Mouse (Mus musculus): Measurements from ENCODE around the gene Usp36. TPM values are rescaled to one million over a fixed set of nuclear protein-coding genes. Genes with fewer than 3 reads are reported as not detected.
A peak's percentile ranks its signal among the peaks of the same experiment; 100 is the strongest.

Usp36 gene
- polyA plus RNA-seq, 1 experiment, result 19.0 TPM

GRCm38 (mm10) chr11:118242506-118242905 lies 47.5 kb downstream of the Usp36 start:
- no peak for TF ChIP-seq POLR2A (IDR thresholded peaks at IDR 0.05; ENCODE audit: borderline replicate concordance, extremely low read depth, low read depth, low read length)
- TF ChIP-seq CTCF (IDR thresholded peaks at IDR 0.05; ENCODE audit: insufficient read depth, low read length), result no peak
- H3K4me1 ChIP-seq (ENCODE audit: control insufficient read depth, insufficient read depth, low read length), result peaks cover 35% of the 10 kb centered on the region
- DNase-seq, result no peak

GRCm38 (mm10) chr11:118240388-118240787 lies 49.7 kb downstream of the Usp36 start:
- Histone ChIP-seq H3K4me1 (ENCODE audit: control insufficient read depth, insufficient read depth, low read length) (peaks cover 38% of the 10 kb centered on the region), H3K4me3 (replicated peaks; ENCODE audit: extremely low read depth, low read depth, low read length) (no peak overlapping the region)
- WGBS, result 37% methylated on average over 4 of the region's 4 CpGs
- DNase-seq, result no peak
- TF ChIP-seq POLR2A (IDR thresholded peaks at IDR 0.05; ENCODE audit: borderline replicate concordance, extremely low read depth, low read depth, low read length) (no peak), CTCF (IDR thresholded peaks at IDR 0.05; ENCODE audit: insufficient read depth, low read length) (no peak)

More at GRCm38 (mm10) chr11:118242506-118242905, 47.5 kb downstream of the Usp36 start:
- 28% methylated on average over 4 of the region's 4 CpGs for WGBS
- H3K4me3 ChIP-seq (replicated peaks; ENCODE audit: extremely low read depth, low read depth, low read length), result no peak overlapping the region

- DNase-seq, result no peak
- WGBS, result 53% methylated on average over 14 of the region's 14 CpGs
- TF ChIP-seq CTCF (IDR thresholded peaks at IDR 0.05; ENCODE audit: insufficient read depth, low read length) (no peak), POLR2A (IDR thresholded peaks at IDR 0.05; ENCODE audit: borderline replicate concordance, extremely low read depth, low read depth, low read length) (no peak)
- Histone ChIP-seq H3K4me1 (ENCODE audit: control insufficient read depth, insufficient read depth, low read length) (peaks cover 43% of the 10 kb centered on the region), H3K4me3 (replicated peaks; ENCODE audit: extremely low read depth, low read depth, low read length) (no peak overlapping the region)
These were observed 50.5 kb downstream of the Usp36 start for GRCm38 (mm10) chr11:118239281-118240198.

- no peak for TF ChIP-seq POLR2A (IDR thresholded peaks at IDR 0.05; ENCODE audit: borderline replicate concordance, extremely low read depth, low read depth, low read length)
- TF ChIP-seq CTCF (IDR thresholded peaks at IDR 0.05; ENCODE audit: insufficient read depth, low read length), result no peak
- Histone ChIP-seq H3K4me1 (ENCODE audit: control insufficient read depth, insufficient read depth, low read length) (peaks cover 51% of the 10 kb centered on the region), H3K4me3 (replicated peaks; ENCODE audit: extremely low read depth, low read depth, low read length) (no peak overlapping the region)
- 41% methylated on average over 6 of the region's 6 CpGs for WGBS
- no peak for DNase-seq
These were observed 53.4 kb downstream of the Usp36 start for GRCm38 (mm10) chr11:118236520-118237190.

GRCm38 (mm10) chr11:118234929-118235328 lies 55.1 kb downstream of the Usp36 start:
- no peak overlapping the region for H3K4me3 ChIP-seq (replicated peaks; ENCODE audit: extremely low read depth, low read depth, low read length)
- H3K4me1 ChIP-seq (ENCODE audit: control insufficient read depth, insufficient read depth, low read length), result peaks cover 51% of the 10 kb centered on the region
- DNase-seq, result no peak
- WGBS, result 48% methylated on average over 7 of the region's 7 CpGs
- TF ChIP-seq POLR2A (IDR thresholded peaks at IDR 0.05; ENCODE audit: borderline replicate concordance, extremely low read depth, low read depth, low read length) (no peak), CTCF (IDR thresholded peaks at IDR 0.05; ENCODE audit: insufficient read depth, low read length) (no peak)

- 31% methylated on average over 6 of the region's 6 CpGs for WGBS
- Histone ChIP-seq H3K4me3 (replicated peaks; ENCODE audit: extremely low read depth, low read depth, low read length) (no peak overlapping the region), H3K4me1 (ENCODE audit: control insufficient read depth, insufficient read depth, low read length) (peaks cover 47% of the 10 kb centered on the region)
- TF ChIP-seq POLR2A (IDR thresholded peaks at IDR 0.05; ENCODE audit: borderline replicate concordance, extremely low read depth, low read depth, low read length) (peak; percentile 23; the same call in 1 of the 2 replicates), CTCF (IDR thresholded peaks at IDR 0.05; ENCODE audit: insufficient read depth, low read length) (no peak)
- DNase-seq, result no peak
These were observed 55.5 kb downstream of the Usp36 start for GRCm38 (mm10) chr11:118234500-118234899.

- Histone ChIP-seq H3K4me1 (ENCODE audit: control insufficient read depth, insufficient read depth, low read length) (peaks cover 43% of the 10 kb centered on the region), H3K4me3 (replicated peaks; ENCODE audit: extremely low read depth, low read depth, low read length) (no peak overlapping the region)
- WGBS, result 40% methylated on average over 3 of the region's 3 CpGs
- TF ChIP-seq CTCF (IDR thresholded peaks at IDR 0.05; ENCODE audit: insufficient read depth, low read length), result no peak
- no peak for TF ChIP-seq POLR2A (IDR thresholded peaks at IDR 0.05; ENCODE audit: borderline replicate concordance, extremely low read depth, low read depth, low read length)
- no peak for DNase-seq
These were observed 56.1 kb downstream of the Usp36 start for GRCm38 (mm10) chr11:118233924-118234323.

GRCm38 (mm10) chr11:118232314-118232831 lies 57.7 kb downstream of the Usp36 start:
- peaks cover 49% of the 10 kb centered on the region for H3K4me1 ChIP-seq (ENCODE audit: control insufficient read depth, insufficient read depth, low read length)
- 26% methylated on average over 7 of the region's 7 CpGs for WGBS
- H3K4me3 ChIP-seq (replicated peaks; ENCODE audit: extremely low read depth, low read depth, low read length), result no peak overlapping the region
- peak; percentile 80 for TF ChIP-seq CTCF (IDR thresholded peaks at IDR 0.05; ENCODE audit: insufficient read depth, low read length)
- TF ChIP-seq POLR2A (IDR thresholded peaks at IDR 0.05; ENCODE audit: borderline replicate concordance, extremely low read depth, low read depth, low read length), result no peak
- DNase-seq, result no peak

GRCm38 (mm10) chr11:118229941-118230340 lies 60.1 kb downstream of the Usp36 start:
- peaks cover 44% of the 10 kb centered on the region for H3K4me1 ChIP-seq (ENCODE audit: control insufficient read depth, insufficient read depth, low read length)
- TF ChIP-seq POLR2A (IDR thresholded peaks at IDR 0.05; ENCODE audit: borderline replicate concordance, extremely low read depth, low read depth, low read length) (no peak), CTCF (IDR thresholded peaks at IDR 0.05; ENCODE audit: insufficient read depth, low read length) (no peak)
- no peak for DNase-seq
- WGBS, result 87% methylated on average over 5 of the region's 5 CpGs
- H3K4me3 ChIP-seq (replicated peaks; ENCODE audit: extremely low read depth, low read depth, low read length), result no peak overlapping the region
